Mouse (Mus musculus) kidney, embryonic 16.5 days (tissue): Measurements from ENCODE around the gene 6030468B19Rik. TPM values are rescaled to one million over a fixed set of nuclear protein-coding genes. Genes with fewer than 3 reads are reported as not detected.
A peak's percentile ranks its signal among the peaks of the same experiment; 100 is the strongest.

Source experiments
- ATAC-seq: fragments of 200-750 bp; cut with Nextera tagmentation; 2 replicates; pipeline ENCODE4 v1.8.0; 2017; ENCODE audit warnings: moderate TSS enrichment; ENCODE audit not compliant: low FRiP score, low TSS enrichment
- H3K27ac ChIP-seq: fragments of 300-500 bp; sonication (generic); 2 replicates; pipeline ENCODE4 v1.5.1; 2014; ENCODE audit warnings: low read length
- H3K27me3 ChIP-seq: fragments of 300-500 bp; sonication (generic); 2 replicates; pipeline ENCODE4 v1.6.1; 2014; ENCODE audit warnings: low read length, control low read depth, mixed read lengths; ENCODE audit not compliant: insufficient read depth
- H3K36me3 ChIP-seq: fragments of 300-500 bp; sonication (generic); 2 replicates; pipeline ENCODE4 v1.6.1; 2014; ENCODE audit warnings: low read length, control low read depth, mixed read lengths; ENCODE audit not compliant: insufficient read depth
- H3K4me1 ChIP-seq: fragments of 300-500 bp; sonication (generic); 2 replicates; pipeline ENCODE4 v1.6.1; 2014; ENCODE audit warnings: low read length, control low read depth, mixed read lengths; ENCODE audit not compliant: insufficient read depth
- H3K4me2 ChIP-seq: fragments of 300-500 bp; sonication (generic); replicated peaks from 2 replicates; pipeline ENCODE4 v1.6.1; 2014; ENCODE audit warnings: low read depth, low read length
- H3K4me3 ChIP-seq: fragments of 300-500 bp; sonication (generic); 2 replicates; pipeline ENCODE4 v1.5.1; 2014; ENCODE audit warnings: mild to moderate bottlenecking, low read length
- H3K9ac ChIP-seq: fragments of 300-500 bp; sonication (generic); replicated peaks from 2 replicates; pipeline ENCODE4 v1.6.1; 2014; ENCODE audit warnings: low read length
- H3K9me3 ChIP-seq: fragments of 300-500 bp; sonication (generic); 2 replicates; pipeline ENCODE4 v1.6.1; 2016; ENCODE audit warnings: low read length, control low read depth
- WGBS: fragments of 180-500 bp; shearing (Covaris S2); extraction: QIAGEN DNeasy Blood & Tissue Kit; methylation state at CpG from one replicate; pipeline ENCODE4 v1.1.7; 2014; 5-methylcytosine and 5-hydroxymethylcytosine counted together
- polyA plus RNA-seq: library from polyadenylated mRNA; unstranded; fragments of >200 nt; fragmentation: Nextera tagmentation; extraction: Ambion mirVana; gene quantifications from 2 replicates; pipeline ENCODE4 v1.2.1, GENCODE M21; 2015

Gene 6030468B19Rik
- polyA plus RNA-seq, 1 experiment from 2014 or later: 0.54 TPM

- peaks cover 13% of the 10 kb centered on the region for H3K36me3 ChIP-seq
- peaks cover 70% of the 10 kb centered on the region for H3K4me1 ChIP-seq
- peak within 1 kb of the TSS; percentile 87 for H3K4me2 ChIP-seq
- peak; percentile 53 for ATAC-seq
- no peaks in the 10 kb centered on the region for H3K27me3 ChIP-seq
- 0% methylated on average over 33 of the region's 34 CpGs for WGBS
- H3K9ac ChIP-seq: peak within 1 kb of the TSS; percentile 84
- peak within 1 kb of the TSS; percentile 70 for H3K4me3 ChIP-seq
- peak within 1 kb of the TSS; percentile 92 for H3K27ac ChIP-seq
- no peaks in the 10 kb centered on the region for H3K9me3 ChIP-seq
These were observed 28.1 kb downstream of the 6030468B19Rik start, which contains the start of the genes Afmid and Tk1 for GRCm38 (mm10) chr11:117825333-117826101. Gene Afmid (plus strand): TSS chr11:117825924. Gene Tk1 (minus strand): TSS chr11:117826092.

GRCm38 (mm10) chr11:117826164-117826563 is 28.7 kb downstream of the 6030468B19Rik start:
- H3K4me1 ChIP-seq: peaks cover 72% of the 10 kb centered on the region

GRCm38 (mm10) chr11:117826916-117827315 is 29.5 kb downstream of the 6030468B19Rik start:
- H3K4me2 ChIP-seq: no peak overlapping the region; the same call in 1 of the 2 replicates
- H3K4me1 ChIP-seq: peaks cover 72% of the 10 kb centered on the region
- 58% methylated on average over 8 of the region's 8 CpGs for WGBS
- no peak for ATAC-seq
- H3K36me3 ChIP-seq: peaks cover 5% of the 10 kb centered on the region; the same call in 1 of the 2 replicates
- H3K4me3 ChIP-seq: no peak overlapping the region
- H3K9me3 ChIP-seq: no peaks in the 10 kb centered on the region
- peak overlapping the region; percentile 84 for H3K9ac ChIP-seq
- no peaks in the 10 kb centered on the region for H3K27me3 ChIP-seq
- H3K27ac ChIP-seq: no peak overlapping the region; the same call in 1 of the 2 replicates

More at GRCm38 (mm10) chr11:117826164-117826563, 28.7 kb downstream of the 6030468B19Rik start:
- no peak; the same call in 1 of the 2 replicates for ATAC-seq
- 8% methylated on average over 5 of the region's 5 CpGs for WGBS
- Histone ChIP-seq H3K36me3 (peaks cover 8% of the 10 kb centered on the region; the same call in 1 of the 2 replicates), H3K27me3 (no peaks in the 10 kb centered on the region), H3K9ac (peak overlapping the region; percentile 84), H3K4me2 (peak overlapping the region; percentile 87), H3K27ac (peak overlapping the region; percentile 92), H3K9me3 (no peaks in the 10 kb centered on the region), H3K4me3 (peak overlapping the region; percentile 70)

GRCm38 (mm10) chr11:117827386-117827785 is 29.9 kb downstream of the 6030468B19Rik start:
- no peaks in the 10 kb centered on the region for H3K27me3 ChIP-seq
- H3K9ac ChIP-seq: no peak overlapping the region
- peaks cover 77% of the 10 kb centered on the region for H3K4me1 ChIP-seq
- H3K4me3 ChIP-seq: no peak overlapping the region
- ATAC-seq: no peak
- no peak overlapping the region for H3K4me2 ChIP-seq
- peaks cover 5% of the 10 kb centered on the region; the same call in 1 of the 2 replicates for H3K36me3 ChIP-seq
- no peaks in the 10 kb centered on the region for H3K9me3 ChIP-seq
- 63% methylated on average over 3 of the region's 3 CpGs for WGBS
- H3K27ac ChIP-seq: no peak overlapping the region

GRCm38 (mm10) chr11:117828149-117828887 is 30.9 kb downstream of the 6030468B19Rik start:
- no peak overlapping the region for H3K4me3 ChIP-seq
- no peak overlapping the region for H3K4me2 ChIP-seq
- 73% methylated on average over 18 of the region's 18 CpGs for WGBS
- peaks cover under 1% of the 10 kb centered on the region; the same call in 1 of the 2 replicates for H3K36me3 ChIP-seq
- H3K27ac ChIP-seq: peak overlapping the region; percentile 81
- H3K9me3 ChIP-seq: no peaks in the 10 kb centered on the region
- ATAC-seq: no peak
- H3K9ac ChIP-seq: no peak overlapping the region
- H3K4me1 ChIP-seq: peaks cover 67% of the 10 kb centered on the region
- no peaks in the 10 kb centered on the region for H3K27me3 ChIP-seq

- no peaks in the 10 kb centered on the region for H3K9me3 ChIP-seq
- no peak overlapping the region for H3K4me2 ChIP-seq
- ATAC-seq: no peak
- WGBS: 50% methylated on average over 9 of the region's 9 CpGs
- H3K4me3 ChIP-seq: no peak overlapping the region
- no peak overlapping the region for H3K9ac ChIP-seq
- H3K36me3 ChIP-seq: no peaks in the 10 kb centered on the region
- peaks cover 61% of the 10 kb centered on the region for H3K4me1 ChIP-seq
- H3K27me3 ChIP-seq: no peaks in the 10 kb centered on the region
- H3K27ac ChIP-seq: peak overlapping the region; percentile 81
These were observed 31.6 kb downstream of the 6030468B19Rik start for GRCm38 (mm10) chr11:117828888-117829604.

- H3K4me1 ChIP-seq: peaks cover 57% of the 10 kb centered on the region
- H3K4me2 ChIP-seq: no peak overlapping the region
- H3K36me3 ChIP-seq: no peaks in the 10 kb centered on the region
- H3K9me3 ChIP-seq: no peaks in the 10 kb centered on the region
- H3K27me3 ChIP-seq: no peaks in the 10 kb centered on the region
- 22% methylated on average over 2 of the region's 2 CpGs for WGBS
- peak overlapping the region; percentile 81 for H3K27ac ChIP-seq
- no peak for ATAC-seq
- H3K4me3 ChIP-seq: no peak overlapping the region
- no peak overlapping the region for H3K9ac ChIP-seq
These were observed 32.3 kb downstream of the 6030468B19Rik start for GRCm38 (mm10) chr11:117829671-117830215.

GRCm38 (mm10) chr11:117830401-117830800 is 32.9 kb downstream of the 6030468B19Rik start:
- no peaks in the 10 kb centered on the region for H3K9me3 ChIP-seq
- H3K27me3 ChIP-seq: no peaks in the 10 kb centered on the region
- H3K36me3 ChIP-seq: no peaks in the 10 kb centered on the region
- 71% methylated on average over 9 of the region's 9 CpGs for WGBS
- no peak overlapping the region for H3K4me3 ChIP-seq
- no peak overlapping the region for H3K4me2 ChIP-seq
- H3K4me1 ChIP-seq: peaks cover 50% of the 10 kb centered on the region
- no peak for ATAC-seq
- H3K9ac ChIP-seq: no peak overlapping the region
- peak overlapping the region; percentile 81 for H3K27ac ChIP-seq
